Comparison of ENCODE assay signal across 16 mouse cellular contexts in the genomic region with DNA sequence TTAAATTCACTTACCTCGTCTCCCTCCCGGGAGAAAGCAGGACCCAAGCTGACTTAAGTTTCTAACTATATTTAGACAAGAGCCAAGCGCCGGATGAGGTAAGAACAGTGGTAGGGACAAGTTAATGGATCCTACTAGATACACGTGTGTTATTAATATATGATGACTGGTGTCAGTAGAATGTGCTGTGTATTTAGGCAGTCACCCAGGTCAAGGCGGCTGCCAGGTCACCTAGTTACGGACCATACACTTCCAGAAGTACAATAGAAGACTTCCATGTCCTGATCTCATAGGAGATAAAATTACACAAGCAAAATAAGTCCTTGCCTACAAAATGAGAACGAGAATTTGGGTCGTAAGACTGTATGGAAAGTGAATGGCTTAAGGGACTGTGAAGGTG.
"Had no signal": no experiment of that assay in that cellular context is flagged by ENCODE, and none has a peak within 500 bp of the region (broad histone marks: within the 10 kb centered on the region; RNA-seq: fewer than 3 reads in every experiment).

No protein-coding gene starts in this region.

- H3K4me1 ChIP-seq: limb, embryonic 12.5 days; liver, embryonic 13.5 days; megakaryocyte, embryonic 14.5 days; midbrain, embryonic 15.5 days; neural tube, embryonic 12.5 days had no signal

- H3K9me3 ChIP-seq: limb, embryonic 12.5 days; liver, embryonic 13.5 days; lung, embryonic 15.5 days; midbrain, embryonic 15.5 days had no signal

- H3K27ac ChIP-seq: layer of hippocampus, adult 2 months; limb, embryonic 12.5 days; liver, embryonic 13.5 days; lung, embryonic 15.5 days; macrophage; midbrain, embryonic 15.5 days; neural tube, embryonic 12.5 days had no signal

- DNase-seq: kidney, postnatal 4 days; liver; liver, embryonic 13.5 days; liver, postnatal 0 days; lung, postnatal 14 days; spleen, adult 18-20 months; thymus, adult 18-20 months; thymus, postnatal 14 days had no signal

- H3K27me3 ChIP-seq: limb, embryonic 12.5 days; liver, embryonic 13.5 days; lung, embryonic 15.5 days; midbrain, embryonic 15.5 days; neural tube, embryonic 12.5 days had no signal

- H3K4me3 ChIP-seq: layer of hippocampus, adult 2 months; limb, embryonic 12.5 days; liver, embryonic 13.5 days; lung, embryonic 15.5 days; megakaryocyte, embryonic 14.5 days; midbrain, embryonic 15.5 days; neural tube, embryonic 12.5 days had no signal

- H3K36me3 ChIP-seq: limb, embryonic 12.5 days; liver, embryonic 13.5 days; lung, embryonic 15.5 days; midbrain, embryonic 15.5 days; neural tube, embryonic 12.5 days had no signal

- H3K4me2 ChIP-seq: limb, embryonic 12.5 days; liver, embryonic 13.5 days; lung, embryonic 15.5 days; midbrain, embryonic 11.5 days; midbrain, embryonic 15.5 days; neural tube, embryonic 12.5 days had no signal

- ATAC-seq: liver, postnatal 0 days; midbrain, embryonic 15.5 days had no signal

- H3K9ac ChIP-seq: limb, embryonic 12.5 days; liver, embryonic 13.5 days; liver, postnatal 0 days; lung, embryonic 15.5 days; midbrain, embryonic 15.5 days; neural tube, embryonic 12.5 days had no signal
